Mouse (Mus musculus) midbrain, embryonic 14.5 days (tissue): ENCODE data around the gene Dnase1l2. TPM values are rescaled to one million over a fixed set of nuclear protein-coding genes. Genes with fewer than 3 reads are reported as not detected.
A peak's percentile ranks its signal among the peaks of the same experiment; 100 is the strongest.

ENCODE experiments used
- ATAC-seq: fragments of 200-750 bp; cut with Nextera tagmentation; 2 replicates; pipeline ENCODE4 v1.8.0; 2017; ENCODE audit warnings: moderate number of reproducible peaks, moderate library complexity; ENCODE audit not compliant: low FRiP score, low TSS enrichment
- DNase-seq: peaks from one replicate; pipeline ENCODE4 v3.0.0-alpha.2; 2015
- H3K27ac ChIP-seq: fragments of 300-500 bp; sonication (generic); replicated peaks from 2 replicates; pipeline ENCODE4 v1.5.1; 2014; ENCODE audit warnings: mild to moderate bottlenecking, low read depth, low read length, moderate library complexity
- H3K27me3 ChIP-seq: fragments of 300-500 bp; sonication (generic); 2 replicates; pipeline ENCODE4 v1.6.1; 2014; ENCODE audit warnings: low read length, control low read depth, mixed read lengths; ENCODE audit not compliant: control insufficient read depth, insufficient read depth
- H3K36me3 ChIP-seq: fragments of 300-500 bp; sonication (generic); 2 replicates; pipeline ENCODE4 v1.6.1; 2014; ENCODE audit warnings: low read length, control low read depth; ENCODE audit not compliant: control insufficient read depth, insufficient read depth
- H3K4me1 ChIP-seq: fragments of 300-500 bp; sonication (generic); 2 replicates; pipeline ENCODE4 v1.6.1; 2014; ENCODE audit warnings: mild to moderate bottlenecking, antibody characterized with exemption, low read length, control low read depth; ENCODE audit not compliant: control insufficient read depth, insufficient read depth
- H3K4me2 ChIP-seq: fragments of 300-500 bp; sonication (generic); 2 replicates; pipeline ENCODE4 v1.6.1; 2014; ENCODE audit warnings: mild to moderate bottlenecking, low read length, moderate library complexity
- H3K4me3 ChIP-seq: fragments of 300-500 bp; sonication (generic); replicated peaks from 2 replicates; pipeline ENCODE4 v1.5.1; 2014; ENCODE audit warnings: low read depth, low read length
- H3K9ac ChIP-seq: fragments of 300-500 bp; sonication (generic); replicated peaks from 2 replicates; pipeline ENCODE4 v1.6.1; 2014; ENCODE audit warnings: mild to moderate bottlenecking, low read length, moderate library complexity
- H3K9me3 ChIP-seq: fragments of 300-500 bp; sonication (generic); 2 replicates; pipeline ENCODE4 v1.6.1; 2016; ENCODE audit warnings: low read length, control low read depth, mixed read lengths; ENCODE audit not compliant: control insufficient read depth
- WGBS: fragments of 180-500 bp; shearing (Covaris S2); extraction: QIAGEN DNeasy Blood & Tissue Kit; methylation state at CpG from one replicate; pipeline ENCODE4 v1.1.7; 2014; 5-methylcytosine and 5-hydroxymethylcytosine counted together
- polyA plus RNA-seq: library from polyadenylated mRNA; unstranded; fragments of >200 nt; fragmentation: Nextera tagmentation; extraction: Ambion mirVana; gene quantifications from 2 replicates; pipeline ENCODE4 v1.2.1, GENCODE M21; 2014

The Dnase1l2 gene
- polyA plus RNA-seq, 1 experiment from 2014 or later: 4.2 TPM

DNA sequence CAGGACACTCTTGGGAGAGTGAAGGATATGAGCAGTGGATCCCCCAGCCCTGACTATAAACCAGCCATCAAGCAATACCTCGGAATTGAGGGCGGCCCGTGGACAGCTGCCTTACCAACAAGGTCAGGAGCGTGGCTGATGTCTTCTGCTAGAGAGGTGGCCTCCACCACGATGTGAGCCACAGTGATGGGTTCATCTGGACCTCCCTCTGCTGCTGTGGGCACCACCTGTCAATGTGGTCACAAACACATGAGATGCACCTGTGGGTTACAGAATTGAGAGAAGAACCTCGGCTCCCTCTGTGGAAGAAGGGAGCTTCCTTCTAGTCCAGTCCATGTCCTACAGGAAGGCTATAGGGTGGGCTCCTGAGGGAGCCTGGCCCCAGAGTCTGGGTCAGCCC lies 6.6 kb upstream of the Dnase1l2 start:
- H3K9ac ChIP-seq: no peak overlapping the region
- DNase-seq (no peak), ATAC-seq (no peak)
- no peaks in the 10 kb centered on the region for H3K27me3 ChIP-seq
- H3K27ac ChIP-seq: no peak overlapping the region
- no peaks in the 10 kb centered on the region for H3K9me3 ChIP-seq
- 94% methylated on average over 6 of the region's 6 CpGs for WGBS
- H3K4me2 ChIP-seq: no peak overlapping the region
- H3K4me1 ChIP-seq: peaks cover 12% of the 10 kb centered on the region
- H3K4me3 ChIP-seq: no peak overlapping the region
- peaks cover 69% of the 10 kb centered on the region for H3K36me3 ChIP-seq

DNA sequence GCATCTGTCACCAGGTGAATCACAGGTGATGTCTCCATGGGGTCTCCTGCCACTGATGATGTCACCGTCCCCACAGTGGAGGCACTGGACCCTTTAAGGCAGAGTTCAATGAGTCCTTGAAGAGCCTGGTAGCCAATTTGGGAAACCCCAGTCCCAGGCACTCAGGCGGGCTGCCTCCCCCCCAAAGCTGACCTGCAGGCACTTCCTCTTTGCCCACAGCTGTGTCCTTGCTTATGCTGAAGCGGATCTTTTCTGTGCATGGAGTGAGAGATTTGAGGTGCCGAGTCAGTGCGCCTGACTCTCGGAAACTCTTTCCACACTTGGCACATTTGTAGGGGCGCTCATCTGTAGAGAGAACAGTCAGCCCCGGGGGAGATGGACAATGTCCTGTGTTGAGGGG lies 3.7 kb upstream of the Dnase1l2 start:
- Histone ChIP-seq H3K36me3 (peaks cover 93% of the 10 kb centered on the region), H3K4me2 (no peak overlapping the region), H3K4me1 (no peaks in the 10 kb centered on the region), H3K27me3 (no peaks in the 10 kb centered on the region), H3K4me3 (no peak overlapping the region), H3K9ac (no peak overlapping the region), H3K9me3 (no peaks in the 10 kb centered on the region), H3K27ac (no peak overlapping the region)
- no peak for ATAC-seq
- no peak for DNase-seq
- WGBS: 95% methylated on average over 8 of the region's 8 CpGs

DNA sequence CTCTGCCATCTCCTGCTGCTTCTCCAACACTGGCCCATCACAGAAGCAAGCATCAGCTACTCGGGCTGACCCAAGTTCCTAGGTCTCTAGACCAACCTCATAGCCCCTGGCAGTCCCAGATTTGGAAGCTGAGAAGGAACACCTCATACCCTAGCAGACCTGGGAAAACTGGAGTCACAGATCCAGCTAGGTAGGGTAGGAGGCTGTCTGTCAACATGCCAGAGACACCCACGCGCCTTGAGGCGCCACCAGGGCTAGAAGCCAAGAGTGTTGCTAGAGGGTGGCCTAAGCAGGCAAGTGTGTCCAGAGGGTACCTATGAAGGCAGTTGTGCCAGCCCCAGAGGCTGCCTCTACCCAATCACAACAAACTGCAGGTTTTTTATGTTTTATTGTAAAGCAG lies 504 bp upstream of the Dnase1l2 start:
- no peak overlapping the region for H3K4me3 ChIP-seq
- no peak overlapping the region for H3K4me2 ChIP-seq
- WGBS: 94% methylated on average over 4 of the region's 4 CpGs
- no peaks in the 10 kb centered on the region for H3K27me3 ChIP-seq
- peaks cover 94% of the 10 kb centered on the region for H3K36me3 ChIP-seq
- no peak for DNase-seq
- no peak for ATAC-seq
- no peak overlapping the region for H3K9ac ChIP-seq
- H3K27ac ChIP-seq: no peak overlapping the region
- no peaks in the 10 kb centered on the region for H3K9me3 ChIP-seq
- no peaks in the 10 kb centered on the region for H3K4me1 ChIP-seq

DNA sequence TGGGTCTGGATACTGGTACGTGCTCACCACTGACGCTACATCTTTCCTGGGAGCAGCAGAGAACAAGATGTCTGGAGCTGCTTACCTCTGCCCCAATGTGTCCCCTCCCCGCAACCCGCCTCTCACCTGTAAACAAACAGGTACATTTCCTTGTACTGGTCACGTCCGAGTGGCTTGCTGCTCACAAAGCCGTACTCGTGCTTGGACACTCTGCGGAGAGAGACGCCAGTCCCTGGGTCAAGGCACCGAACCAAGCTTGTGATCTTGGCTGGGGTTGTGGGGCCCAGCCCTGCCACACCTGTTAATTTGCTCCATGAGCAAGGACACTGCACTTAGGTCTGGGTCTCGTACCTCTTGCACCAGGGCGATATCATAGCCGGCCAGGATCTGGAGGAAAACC lies 798 bp downstream of the Dnase1l2 start:
- Histone ChIP-seq H3K27ac (no peak overlapping the region), H3K27me3 (no peaks in the 10 kb centered on the region), H3K4me3 (no peak overlapping the region), H3K4me1 (no peaks in the 10 kb centered on the region), H3K4me2 (no peak overlapping the region), H3K9ac (no peak overlapping the region), H3K9me3 (no peaks in the 10 kb centered on the region), H3K36me3 (peaks cover 90% of the 10 kb centered on the region)
- no peak for DNase-seq
- no peak for ATAC-seq
- WGBS: 91% methylated on average over 14 of the region's 14 CpGs

DNA sequence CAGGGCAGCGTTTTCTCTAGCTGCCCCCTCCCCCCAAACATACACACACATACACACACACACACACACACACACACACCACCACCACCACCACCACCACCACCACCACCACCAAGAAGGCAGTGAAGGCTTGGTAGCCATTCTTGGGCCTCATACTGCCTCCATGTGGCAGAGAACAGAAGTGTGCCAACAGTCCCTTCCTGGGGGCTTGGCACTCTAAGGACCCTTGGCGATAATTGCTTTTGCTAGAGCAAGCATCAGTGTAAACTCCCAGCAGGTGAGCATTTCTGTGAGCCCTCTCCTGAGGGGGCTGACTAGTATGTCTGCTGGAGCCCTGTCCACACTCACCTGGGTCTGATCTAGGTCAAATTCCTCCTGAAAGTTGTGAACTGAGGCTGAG lies 1.8 kb downstream of the Dnase1l2 start:
- ATAC-seq: no peak
- Histone ChIP-seq H3K9ac (no peak overlapping the region), H3K9me3 (no peaks in the 10 kb centered on the region), H3K4me2 (no peak overlapping the region), H3K27me3 (no peaks in the 10 kb centered on the region), H3K27ac (no peak overlapping the region), H3K36me3 (peaks cover 83% of the 10 kb centered on the region), H3K4me3 (no peak overlapping the region), H3K4me1 (no peaks in the 10 kb centered on the region)
- 47% methylated on average over 2 of the region's 2 CpGs for WGBS
- DNase-seq: peak; percentile 13

DNA sequence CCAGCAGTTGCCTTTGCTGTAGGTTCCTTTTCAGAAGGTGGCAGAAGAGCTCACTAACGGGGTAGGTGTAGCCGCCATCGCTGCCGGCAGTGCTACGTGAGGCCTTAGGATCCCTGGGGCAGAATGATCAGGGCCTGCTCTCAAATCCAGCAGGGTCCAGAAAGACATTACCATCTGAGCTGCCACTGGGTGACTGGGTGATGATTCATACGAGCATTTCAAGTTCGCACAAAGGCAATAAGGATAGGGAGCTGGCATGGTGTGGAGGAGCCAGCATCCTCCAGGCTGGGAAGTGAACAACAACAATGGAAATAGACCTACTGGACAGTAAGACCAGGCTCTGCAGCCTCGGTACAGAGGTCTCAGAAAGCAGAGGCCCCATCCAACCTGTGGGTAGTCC lies 2.5 kb downstream of the Dnase1l2 start:
- ATAC-seq: no peak
- H3K36me3 ChIP-seq: peaks cover 80% of the 10 kb centered on the region
- no peak overlapping the region for H3K4me3 ChIP-seq
- no peaks in the 10 kb centered on the region for H3K27me3 ChIP-seq
- no peak overlapping the region for H3K4me2 ChIP-seq
- WGBS: 92% methylated on average over 8 of the region's 8 CpGs
- no peaks in the 10 kb centered on the region for H3K9me3 ChIP-seq
- no peaks in the 10 kb centered on the region for H3K4me1 ChIP-seq
- no peak for DNase-seq
- H3K9ac ChIP-seq: no peak overlapping the region
- H3K27ac ChIP-seq: no peak overlapping the region

DNA sequence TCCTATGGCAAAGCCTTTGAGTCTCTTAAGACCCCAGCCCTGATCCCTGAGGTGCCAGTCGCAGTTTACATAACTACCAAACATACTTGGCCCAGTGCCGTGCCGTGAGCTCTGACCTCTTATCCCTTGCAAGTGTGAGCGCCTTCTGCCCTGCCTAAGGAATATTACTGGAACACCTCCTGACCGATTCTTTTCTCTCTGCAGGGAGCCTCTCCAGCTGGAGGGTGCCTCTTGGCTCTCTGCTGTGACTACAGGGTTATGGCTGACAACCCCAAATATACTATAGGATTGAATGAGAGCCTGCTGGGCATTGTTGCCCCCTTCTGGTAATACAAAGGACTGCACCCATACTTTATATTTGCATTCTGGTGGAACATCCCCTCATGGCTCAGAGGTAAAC lies 5.9 kb downstream of the Dnase1l2 start:
- H3K9ac ChIP-seq: no peak overlapping the region
- no peaks in the 10 kb centered on the region for H3K4me1 ChIP-seq
- ATAC-seq (no peak; the same call in 1 of the 2 replicates), DNase-seq (peak; percentile 79)
- peaks cover 59% of the 10 kb centered on the region for H3K36me3 ChIP-seq
- H3K4me3 ChIP-seq: no peak overlapping the region
- H3K27me3 ChIP-seq: no peaks in the 10 kb centered on the region
- H3K9me3 ChIP-seq: no peaks in the 10 kb centered on the region
- H3K4me2 ChIP-seq: no peak overlapping the region
- H3K27ac ChIP-seq: no peak overlapping the region
- WGBS: 72% methylated on average over 5 of the region's 5 CpGs

DNA sequence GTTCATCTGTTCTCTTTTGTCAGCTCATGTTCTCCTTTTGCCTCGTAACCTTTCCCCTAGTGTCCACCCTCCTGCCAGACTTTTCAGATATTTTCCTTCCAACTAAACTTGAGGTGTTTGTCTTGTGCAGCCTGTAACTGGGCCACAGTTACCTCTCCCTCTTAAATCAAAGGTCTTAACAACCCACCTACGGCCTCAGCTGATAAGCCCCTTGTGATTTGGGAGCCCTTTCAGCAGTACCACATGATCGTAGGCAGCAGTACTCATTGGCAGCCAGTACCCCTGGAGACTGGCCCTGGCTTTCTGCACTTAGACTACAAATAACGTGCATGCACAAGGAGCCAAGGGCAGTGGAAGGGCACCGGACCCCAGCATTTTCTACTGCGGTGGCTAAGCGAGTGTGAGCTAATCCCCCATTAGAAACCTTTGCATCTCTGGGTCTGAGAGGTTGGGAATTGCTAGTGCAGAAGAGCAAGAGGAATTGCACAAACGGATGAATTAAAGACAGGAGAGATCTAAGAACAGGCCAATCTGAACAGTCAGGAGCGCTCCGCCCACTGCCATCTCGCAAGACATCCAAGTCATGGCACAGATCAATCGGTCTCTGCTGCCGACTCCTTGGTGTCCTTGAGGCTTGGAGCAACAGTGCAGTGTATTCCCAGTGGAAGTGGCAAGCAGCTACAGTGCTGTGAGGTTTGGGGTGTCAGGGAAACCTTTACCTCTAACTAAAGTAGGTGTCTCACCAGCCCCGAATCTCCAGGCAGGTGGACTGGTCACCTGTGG lies 13.5 kb downstream of the Dnase1l2 start:
- Histone ChIP-seq H3K27ac (0 out of 2 replicates have a peak overlapping the region, but pooled peaks have one; percentile 5), H3K9ac (no peak overlapping the region)

DNA sequence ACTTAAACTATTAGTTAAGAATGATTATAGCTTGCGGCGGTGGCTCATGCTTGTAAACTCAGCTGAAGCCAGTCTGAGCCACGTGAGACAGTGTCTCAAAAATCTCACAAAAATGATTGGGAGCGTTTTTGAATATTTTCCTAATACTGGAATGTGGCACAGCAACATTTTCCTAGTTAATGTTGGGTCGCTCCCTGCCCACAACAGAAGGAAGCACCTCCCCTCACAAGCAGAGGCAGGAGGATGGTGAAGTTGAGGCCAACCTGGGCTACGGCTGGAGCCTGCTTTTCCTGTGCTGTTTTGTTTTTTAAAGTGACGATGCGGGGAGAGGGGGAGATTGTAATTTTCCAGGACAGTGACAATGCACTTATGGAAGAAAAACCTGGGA lies 15.7 kb downstream of the Dnase1l2 start:
- H3K36me3 ChIP-seq: peaks cover 31% of the 10 kb centered on the region
- peak overlapping the region; percentile 57 for H3K4me3 ChIP-seq
- H3K27ac ChIP-seq: peak overlapping the region; percentile 26; the same call in 1 of the 2 replicates
- no peaks in the 10 kb centered on the region for H3K9me3 ChIP-seq
- H3K4me2 ChIP-seq: peak overlapping the region; percentile 70
- WGBS: 5% methylated on average over 8 of the region's 8 CpGs
- H3K4me1 ChIP-seq: 0 out of 2 replicates have a peak, but pooled peaks cover 4% of the 10 kb centered on the region
- ATAC-seq: no peak
- no peak for DNase-seq
- H3K9ac ChIP-seq: peak overlapping the region; percentile 87; the same call in 1 of the 2 replicates
- H3K27me3 ChIP-seq: no peaks in the 10 kb centered on the region

More for the DNA sequence above, 13.5 kb downstream of the Dnase1l2 start:
- Histone ChIP-seq H3K4me2 (no peak overlapping the region), H3K9me3 (no peaks in the 10 kb centered on the region), H3K27me3 (no peaks in the 10 kb centered on the region), H3K4me1 (0 out of 2 replicates have a peak, but pooled peaks cover 4% of the 10 kb centered on the region), H3K4me3 (no peak overlapping the region), H3K36me3 (peaks cover 12% of the 10 kb centered on the region)
- no peak for ATAC-seq
- DNase-seq: no peak
- WGBS: 78% methylated on average over 14 of the region's 14 CpGs
